Mouse (Mus musculus) lung, embryonic 14.5 days (tissue): Measurements from ENCODE around the gene Ppp2r1b. TPM values are rescaled to one million over a fixed set of nuclear protein-coding genes. Genes with fewer than 3 reads are reported as not detected.

Experiments
- ATAC-seq: fragments of 200-750 bp; cut with Nextera tagmentation; 2 replicates; pipeline ENCODE4 v1.8.0; 2017; ENCODE audit warnings: mild to moderate bottlenecking, moderate TSS enrichment, moderate library complexity; ENCODE audit not compliant: insufficient read depth
- DNase-seq: peaks from one replicate; pipeline ENCODE4 v3.0.0-alpha.2; 2015
- H3K27ac ChIP-seq: fragments of 300-500 bp; sonication (generic); 2 replicates; pipeline ENCODE4 v1.5.1; 2014; ENCODE audit warnings: low read depth, mild to moderate bottlenecking, moderate library complexity
- H3K27me3 ChIP-seq: fragments of 300-500 bp; sonication (generic); 2 replicates; pipeline ENCODE4 v1.6.1; 2014; ENCODE audit warnings: low read length, control low read depth; ENCODE audit not compliant: insufficient read depth
- H3K36me3 ChIP-seq: fragments of 300-500 bp; sonication (generic); 2 replicates; pipeline ENCODE4 v1.6.1; 2014; ENCODE audit warnings: control low read depth; ENCODE audit not compliant: insufficient read depth
- H3K4me1 ChIP-seq: fragments of 300-500 bp; sonication (generic); 2 replicates; pipeline ENCODE4 v1.6.1; 2014; ENCODE audit warnings: antibody characterized with exemption, control low read depth; ENCODE audit not compliant: insufficient read depth
- H3K4me2 ChIP-seq: fragments of 300-500 bp; sonication (generic); 2 replicates; pipeline ENCODE4 v1.6.1; 2014; ENCODE audit warnings: mild to moderate bottlenecking
- H3K4me3 ChIP-seq: fragments of 300-500 bp; sonication (generic); 2 replicates; pipeline ENCODE4 v1.5.1; 2014; ENCODE audit warnings: low read depth, low read length
- H3K9ac ChIP-seq: fragments of 300-500 bp; sonication (generic); 2 replicates; pipeline ENCODE4 v1.6.1; 2014
- H3K9me3 ChIP-seq: fragments of 300-500 bp; sonication (generic); 2 replicates; pipeline ENCODE4 v1.6.1; 2016; ENCODE audit warnings: low read depth, low read length, control low read depth
- CTCF ChIP-seq: IDR thresholded peaks from 2 replicates; pipeline ENCODE4 v1.5.1; 2016; ENCODE audit warnings: antibody characterized with exemption, low read depth
- WGBS: fragments of 180-500 bp; shearing (Covaris S2); extraction: QIAGEN DNeasy Blood & Tissue Kit; methylation state at CpG from one replicate; pipeline ENCODE4 v1.1.7; 2014; 5-methylcytosine and 5-hydroxymethylcytosine counted together
- polyA plus RNA-seq: library from polyadenylated mRNA; unstranded; fragments of >200 nt; fragmentation: Nextera tagmentation; extraction: Ambion mirVana; gene quantifications from 2 replicates; pipeline ENCODE4 v1.2.1, GENCODE M21; 2014

The Ppp2r1b gene
- polyA plus RNA-seq, 1 experiment from 2014 or later = 73.7 TPM

GRCm38 (mm10) chr9:50941804-50942401, 96.8 kb downstream of the Ppp2r1b start:
- no peak overlapping the region for H3K27ac ChIP-seq
- no peaks in the 10 kb centered on the region for H3K36me3 ChIP-seq
- DNase-seq (no peak), ATAC-seq (no peak)
- no peak overlapping the region for H3K4me3 ChIP-seq
- no peaks in the 10 kb centered on the region for H3K9me3 ChIP-seq
- H3K4me1 ChIP-seq = no peaks in the 10 kb centered on the region
- no peak overlapping the region for H3K9ac ChIP-seq
- TF ChIP-seq CTCF = no peak
- WGBS = 72% methylated on average over 3 of the region's 3 CpGs
- no peak overlapping the region for H3K4me2 ChIP-seq
- no peaks in the 10 kb centered on the region for H3K27me3 ChIP-seq

GRCm38 (mm10) chr9:50942711-50943110, 97.6 kb downstream of the Ppp2r1b start:
- no peaks in the 10 kb centered on the region for H3K4me1 ChIP-seq
- H3K4me2 ChIP-seq = no peak overlapping the region
- H3K9ac ChIP-seq = no peak overlapping the region
- H3K4me3 ChIP-seq = no peak overlapping the region
- WGBS = 92% methylated on average over 2 of the region's 2 CpGs
- H3K27me3 ChIP-seq = no peaks in the 10 kb centered on the region
- H3K36me3 ChIP-seq = no peaks in the 10 kb centered on the region
- no peak for DNase-seq
- H3K27ac ChIP-seq = no peak overlapping the region
- TF ChIP-seq CTCF = no peak
- no peak for ATAC-seq
- no peaks in the 10 kb centered on the region for H3K9me3 ChIP-seq

Other genes with a start within 250 kb of the Ppp2r1b start
- gene Sdhd, start 241.5 kb upstream of the Ppp2r1b start, polyA plus RNA-seq = 288 and 300 TPM in 2 replicates
- 224 and 244 TPM in 2 replicates for gene Timm8b, start 241.4 kb upstream of the Ppp2r1b start, polyA plus RNA-seq
- gene Pih1d2, start 228.0 kb upstream of the Ppp2r1b start, polyA plus RNA-seq = 3.8 and 4.5 TPM in 2 replicates
- 21.9 and 25.2 TPM in 2 replicates for gene Nkapd1, start 227.8 kb upstream of the Ppp2r1b start, polyA plus RNA-seq
- 53.7 and 55.3 TPM in 2 replicates for gene Dlat, start 185.5 kb upstream of the Ppp2r1b start, polyA plus RNA-seq
- 11.6 and 12.1 TPM in 2 replicates for gene Dixdc1, start 105.8 kb upstream of the Ppp2r1b start, polyA plus RNA-seq
- 9.7 and 10.0 TPM in 2 replicates for gene 2310030G06Rik, start 98.8 kb upstream of the Ppp2r1b start, polyA plus RNA-seq
- gene Cryab, start 94.0 kb upstream of the Ppp2r1b start, polyA plus RNA-seq = 41.1 and 64.3 TPM in 2 replicates
- 3.4 and 6.0 TPM in 2 replicates for gene Hspb2, start 92.9 kb upstream of the Ppp2r1b start, polyA plus RNA-seq
- 15.2 and 15.3 TPM in 2 replicates for gene Fdxacb1, start 77.1 kb upstream of the Ppp2r1b start, polyA plus RNA-seq
- 39.5 and 43.7 TPM in 2 replicates for gene Alg9, start 70.3 kb upstream of the Ppp2r1b start, polyA plus RNA-seq
- 29.1 and 30.3 TPM in 2 replicates for gene 1110032A03Rik, start 69.8 kb upstream of the Ppp2r1b start, polyA plus RNA-seq
- gene Sik2, start 163.8 kb downstream of the Ppp2r1b start, polyA plus RNA-seq = 15.7 and 15.8 TPM in 2 replicates
- gene Btg4, start 215.6 kb downstream of the Ppp2r1b start, polyA plus RNA-seq = not detected in 2 replicates
- 5.4 and 7.3 TPM in 2 replicates for gene Layn, start 231.8 kb downstream of the Ppp2r1b start, polyA plus RNA-seq